Mouse (Mus musculus): ENCODE data around the gene Gm14308.
"Not testable (repeated sequence)": the region's sequence is repeated elsewhere in the genome, so short reads cannot be mapped to it uniquely, and the experiment has no call there.

The Gm14308 gene

DNA sequence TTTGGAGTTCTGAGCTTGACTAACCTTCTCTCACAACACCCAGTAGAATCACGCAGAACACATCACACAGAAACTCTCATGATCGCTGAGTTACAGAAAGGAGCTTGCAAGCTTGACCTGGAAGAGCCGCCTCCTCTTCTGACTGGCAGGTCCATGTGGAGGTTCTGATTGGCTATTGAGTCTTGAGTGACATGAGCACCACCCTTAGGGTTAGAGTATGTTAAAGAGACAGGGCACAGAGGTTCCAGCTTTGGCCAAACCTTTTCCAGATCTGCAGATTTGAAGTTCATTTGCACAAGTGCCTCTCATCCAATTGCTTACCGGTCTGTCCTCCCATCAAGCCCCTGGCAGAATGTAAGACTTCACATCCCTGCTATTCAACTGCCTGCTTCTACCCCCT, at the start of gene Gm14308:
Gene Gm14308, minus strand, starts transcription at position 101 of the 400 bp plus-strand sequence.
- not testable (repeated sequence) for DNase-seq (ENCODE audit: extremely low spot score, low spot score)

GRCm38 (mm10) chr2:176670222-176670621, 34.1 kb upstream of the Gm14308 start, which contains the start of gene Zfp973:
TSS of gene Zfp973 (plus strand) at chr2:176670522.
- DNase-seq (ENCODE audit: extremely low spot score, low spot score): not testable (repeated sequence)
